Mouse (Mus musculus): ENCODE results near the gene Adcy4.

DNA sequence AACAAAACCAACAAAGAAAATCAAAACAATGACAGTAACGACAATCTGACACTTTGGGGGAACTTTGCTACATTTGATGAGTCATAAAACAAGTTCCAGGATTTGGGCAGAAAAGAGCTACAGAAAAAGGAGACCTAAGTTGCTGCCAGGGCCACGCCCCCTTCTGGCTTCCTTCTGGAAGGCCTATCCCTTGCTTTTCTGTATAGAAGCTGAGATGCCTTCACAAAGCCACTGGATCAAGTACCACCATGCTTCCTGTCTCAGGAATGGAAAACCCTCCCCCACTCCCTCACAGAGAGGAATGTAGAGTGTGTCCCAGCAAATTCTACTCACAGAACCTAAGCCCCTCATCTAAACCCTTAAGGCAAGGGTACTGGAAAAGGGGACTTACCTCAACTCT, 10.1 kb upstream of the Adcy4 start:
- no peak for TF ChIP-seq CTCF (IDR thresholded peaks at IDR 0.05; ENCODE audit: control insufficient read depth, insufficient read depth, insufficient replicate concordance, low read depth, low read length)
- TF ChIP-seq POLR2A (IDR thresholded peaks at IDR 0.05; ENCODE audit: control insufficient read depth, low read depth, low read length): no peak

Measured in testis, adult 2 months (tissue).